Mouse (Mus musculus) limb, embryonic 15.5 days (tissue): ENCODE results near the gene Gpr152. TPM values are rescaled to one million over a fixed set of nuclear protein-coding genes. Genes with fewer than 3 reads are reported as not detected.
A peak's percentile ranks its signal among the peaks of the same experiment; 100 is the strongest.
"Not testable (repeated sequence)": the region's sequence is repeated elsewhere in the genome, so short reads cannot be mapped to it uniquely, and the experiment has no call there.

ENCODE experiments used
- ATAC-seq: fragments of 200-750 bp; cut with Nextera tagmentation; 2 replicates; pipeline ENCODE4 v1.8.0; 2017; ENCODE audit warnings: low read depth, moderate TSS enrichment; ENCODE audit not compliant: insufficient number of reproducible peaks, low FRiP score, low TSS enrichment
- H3K27ac ChIP-seq: fragments of 300-500 bp; sonication (generic); 2 replicates; pipeline ENCODE4 v1.5.1; 2015; ENCODE audit warnings: moderate library complexity, mild to moderate bottlenecking, inconsistent platforms
- H3K27me3 ChIP-seq: fragments of 300-500 bp; sonication (generic); 2 replicates; pipeline ENCODE4 v1.6.1; 2015; ENCODE audit warnings: inconsistent platforms
- H3K36me3 ChIP-seq: fragments of 300-500 bp; sonication (generic); 2 replicates; pipeline ENCODE4 v1.6.1; 2015; ENCODE audit warnings: inconsistent platforms
- H3K4me1 ChIP-seq: fragments of 300-500 bp; sonication (generic); 2 replicates; pipeline ENCODE4 v1.6.1; 2015; ENCODE audit warnings: inconsistent platforms
- H3K4me2 ChIP-seq: fragments of 300-500 bp; sonication (generic); 2 replicates; pipeline ENCODE4 v1.6.1; 2015; ENCODE audit warnings: mild to moderate bottlenecking, inconsistent platforms
- H3K4me3 ChIP-seq: fragments of 300-500 bp; sonication (generic); 2 replicates; pipeline ENCODE4 v1.5.1; 2015; ENCODE audit warnings: mild to moderate bottlenecking, inconsistent platforms
- H3K9ac ChIP-seq: fragments of 300-500 bp; sonication (generic); 2 replicates; pipeline ENCODE4 v1.6.1; 2015; ENCODE audit warnings: inconsistent platforms
- H3K9me3 ChIP-seq: fragments of 300-500 bp; sonication (generic); 2 replicates; pipeline ENCODE4 v1.6.1; 2016; ENCODE audit warnings: inconsistent platforms
- WGBS: fragments of 180-500 bp; shearing (Covaris S2); methylation state at CpG from one replicate; pipeline ENCODE4 v1.1.7; 2015; 5-methylcytosine and 5-hydroxymethylcytosine counted together
- polyA plus RNA-seq: library from polyadenylated mRNA; unstranded; fragments of >200 nt; fragmentation: Nextera tagmentation; extraction: Ambion mirVana; gene quantifications from 2 replicates; pipeline ENCODE4 v1.2.1, GENCODE M21; 2015

The Gpr152 gene
- polyA plus RNA-seq, 1 experiment from 2014 or later, result not detected

DNA sequence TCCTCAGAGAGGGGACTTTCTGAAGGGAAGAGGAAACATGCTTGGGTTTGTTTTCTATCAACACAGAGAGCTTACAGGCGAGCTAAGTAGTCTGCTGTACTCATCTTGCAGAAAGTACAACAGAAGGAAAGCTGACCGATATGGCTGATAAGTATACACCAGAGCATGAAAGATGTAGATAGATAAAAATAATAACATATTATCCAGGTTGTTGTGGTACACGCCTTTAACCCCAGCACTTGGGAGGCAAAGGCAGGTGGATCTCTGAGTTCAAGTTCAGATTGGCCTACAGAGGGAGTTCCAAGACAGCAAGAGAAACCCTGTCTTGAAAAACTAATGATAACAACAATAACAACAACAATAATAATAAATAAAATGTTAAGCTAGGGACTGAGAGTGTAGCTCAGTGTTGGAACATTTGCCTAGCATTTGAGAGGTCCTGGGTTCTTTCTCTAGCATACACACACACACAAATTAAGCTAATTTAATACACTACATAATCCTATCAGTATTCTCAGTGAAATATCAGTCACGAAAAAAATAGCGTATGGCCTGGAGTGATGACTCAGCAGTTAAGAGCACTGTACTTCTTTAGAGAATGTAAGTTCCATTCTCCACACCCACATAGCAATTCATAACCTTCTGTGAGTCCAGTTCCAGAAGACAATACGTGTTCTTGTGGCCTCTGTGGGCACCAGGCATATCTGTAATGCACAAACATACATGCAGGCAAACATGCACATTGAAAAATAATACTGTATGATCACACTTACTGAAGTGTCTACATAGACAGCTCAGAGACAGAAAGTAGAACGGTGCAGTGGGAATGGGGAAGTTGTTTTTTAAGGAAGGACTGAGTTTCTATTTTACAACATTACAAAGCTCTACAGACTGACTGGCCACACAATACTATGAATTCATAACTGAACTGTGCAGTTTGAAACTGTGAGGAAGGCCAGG, 16.9 kb upstream of the Gpr152 start:
- WGBS, result 84% methylated on average over 7 of the region's 7 CpGs
- ATAC-seq, result no peak
- peaks cover 23% of the 10 kb centered on the region for H3K4me1 ChIP-seq
- no peaks in the 10 kb centered on the region for H3K27me3 ChIP-seq
- H3K4me2 ChIP-seq, result no peak overlapping the region
- H3K36me3 ChIP-seq, result peaks cover 7% of the 10 kb centered on the region
- no peak overlapping the region for H3K27ac ChIP-seq
- H3K9me3 ChIP-seq, result no peaks in the 10 kb centered on the region
- no peak overlapping the region for H3K9ac ChIP-seq
- H3K4me3 ChIP-seq, result no peak overlapping the region

DNA sequence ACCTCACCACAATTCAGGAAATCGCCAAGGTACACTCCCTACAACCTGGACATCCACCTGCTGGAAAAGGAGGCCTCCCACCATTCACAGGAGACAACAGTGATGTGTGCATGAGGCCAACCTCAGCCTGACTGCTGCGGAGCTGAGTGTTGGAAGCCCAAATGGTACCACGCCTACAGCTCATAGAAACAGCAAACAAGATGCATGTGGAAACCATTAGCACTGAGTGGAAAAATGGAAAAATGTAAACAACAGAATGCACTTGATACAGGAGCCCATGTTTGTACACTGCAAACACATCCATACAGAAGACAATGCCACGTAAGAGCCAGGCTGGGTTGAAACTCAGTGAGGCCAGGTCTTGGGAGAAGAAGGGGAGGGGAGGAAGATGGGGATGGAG, 15.2 kb upstream of the Gpr152 start:
- no peak for ATAC-seq
- Histone ChIP-seq H3K4me1 (peaks cover 24% of the 10 kb centered on the region), H3K9me3 (no peaks in the 10 kb centered on the region), H3K27me3 (no peaks in the 10 kb centered on the region), H3K27ac (0 out of 2 replicates have a peak overlapping the region, but pooled peaks have one; percentile 73), H3K36me3 (peaks cover 18% of the 10 kb centered on the region), H3K4me3 (no peak overlapping the region), H3K4me2 (no peak overlapping the region), H3K9ac (no peak overlapping the region)
- WGBS, result 75% methylated on average over 4 of the region's 4 CpGs

- Histone ChIP-seq H3K27ac (peak overlapping the region; percentile 73), H3K4me1 (peaks cover 21% of the 10 kb centered on the region), H3K4me2 (peak overlapping the region; percentile 66), H3K36me3 (peaks cover 26% of the 10 kb centered on the region), H3K4me3 (peak overlapping the region; percentile 81)
- 5% methylated on average over 4 of the region's 4 CpGs for WGBS
- H3K9ac ChIP-seq, H3K27me3 ChIP-seq, H3K9me3 ChIP-seq: not testable (repeated sequence)
- peak; percentile 38 for ATAC-seq
Measured at GRCm38 (mm10) chr19:4125268-4125667, 14.3 kb upstream of the Gpr152 start.

DNA sequence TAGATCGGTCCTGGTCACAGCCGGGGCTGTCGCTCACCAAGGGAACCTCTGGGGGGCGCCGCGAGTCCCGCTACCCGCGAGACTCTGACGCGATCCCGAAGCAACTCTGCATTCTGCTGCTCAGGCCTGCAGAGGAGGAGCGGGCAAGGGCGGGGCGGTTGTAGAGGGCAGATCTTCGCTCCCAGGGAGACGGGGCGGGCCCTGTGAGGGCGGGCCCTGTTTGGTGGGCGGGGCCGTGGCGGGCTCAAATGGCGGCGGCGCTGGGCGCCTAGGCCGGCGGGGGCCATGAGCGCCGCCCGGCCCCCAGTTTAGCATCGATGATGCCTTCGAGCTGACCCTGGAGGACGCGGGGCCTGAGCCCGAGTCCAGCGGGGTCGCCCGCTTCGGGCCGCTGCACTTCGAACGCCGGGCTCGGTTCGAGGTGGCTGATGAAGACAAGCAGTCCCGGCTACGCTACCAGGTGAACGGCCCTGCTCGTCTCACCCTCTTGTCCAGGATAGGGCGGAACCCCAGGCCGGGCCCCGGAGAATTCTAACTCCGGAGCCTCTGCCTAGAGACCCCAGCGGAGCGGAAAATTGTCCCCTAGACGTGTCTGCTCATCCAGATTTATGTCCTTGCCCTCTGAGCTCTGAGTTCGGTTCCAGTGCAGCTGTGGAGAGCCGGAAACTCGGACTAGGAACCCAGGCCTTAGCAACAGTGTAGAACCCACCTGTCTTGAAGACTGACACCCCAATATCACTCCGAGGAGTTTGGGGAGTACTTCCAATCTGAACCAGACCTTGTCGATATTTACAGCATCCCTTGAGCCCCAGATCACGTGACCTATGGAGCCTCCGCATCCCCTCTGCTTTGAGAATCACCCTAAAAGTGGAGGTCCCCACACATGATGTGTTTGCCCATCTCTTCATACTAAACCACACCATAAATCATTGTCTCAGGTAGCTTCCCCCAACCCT, 13.6 kb upstream of the Gpr152 start, which contains the start of gene Aip:
Aip (minus strand) TSS at position 118 of the 956 bp plus-strand sequence.
- peak within 1 kb of the TSS; percentile 66 for H3K4me2 ChIP-seq
- ATAC-seq, result peak; percentile 95
- H3K27me3 ChIP-seq, result no peaks in the 10 kb centered on the region
- WGBS, result under 1% methylated on average over 62 of the region's 64 CpGs
- peak within 1 kb of the TSS; percentile 81 for H3K4me3 ChIP-seq
- H3K9ac ChIP-seq, result peak within 1 kb of the TSS; percentile 79
- peak within 1 kb of the TSS; percentile 75 for H3K27ac ChIP-seq
- H3K36me3 ChIP-seq, result peaks cover 31% of the 10 kb centered on the region
- peaks cover 13% of the 10 kb centered on the region for H3K4me1 ChIP-seq
- no peaks in the 10 kb centered on the region for H3K9me3 ChIP-seq

DNA sequence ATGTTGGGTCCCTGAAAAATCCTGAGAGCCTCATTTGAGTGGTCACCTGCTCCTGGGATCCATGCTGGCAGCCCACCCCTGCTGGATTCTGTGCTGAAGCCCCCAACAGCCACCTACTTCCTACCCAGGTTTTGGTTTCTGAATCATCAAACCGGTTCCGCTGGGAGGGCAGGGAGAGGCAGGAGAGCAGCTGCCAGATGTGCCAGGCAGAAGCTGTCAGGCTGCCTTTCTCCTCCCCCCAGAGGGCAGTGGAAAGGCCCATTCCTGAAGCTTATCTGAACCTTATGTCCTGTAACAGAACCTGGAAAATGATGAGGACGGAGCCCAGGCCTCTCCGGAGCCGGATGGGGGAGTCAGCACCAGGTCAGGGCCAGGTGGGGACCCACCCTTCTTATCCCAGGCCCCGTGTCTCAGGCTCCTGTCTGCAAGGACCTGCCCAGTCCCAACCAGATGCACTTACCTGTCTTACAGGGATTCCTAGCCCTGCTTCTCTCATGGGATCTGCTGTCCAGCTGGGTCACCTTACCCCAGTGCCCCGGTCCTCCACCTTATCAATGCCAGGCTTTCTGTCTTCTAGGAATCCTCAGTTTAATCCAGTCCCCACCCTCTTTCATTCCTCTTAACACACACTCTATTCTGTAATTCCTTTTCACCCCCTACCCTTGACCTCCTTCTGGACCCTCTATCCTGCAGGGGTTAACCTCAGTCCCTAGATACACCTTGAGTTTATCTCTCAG, 12.7 kb upstream of the Gpr152 start:
- ATAC-seq, result no peak
- Histone ChIP-seq H3K4me2 (peak overlapping the region; percentile 66), H3K27me3 (no peaks in the 10 kb centered on the region), H3K36me3 (peaks cover 40% of the 10 kb centered on the region), H3K4me1 (peaks cover 13% of the 10 kb centered on the region), H3K9me3 (no peaks in the 10 kb centered on the region), H3K27ac (peak overlapping the region; percentile 75; the same call in 1 of the 2 replicates), H3K4me3 (peak overlapping the region; percentile 81), H3K9ac (peak overlapping the region; percentile 79)
- WGBS, result 36% methylated on average over 7 of the region's 7 CpGs

DNA sequence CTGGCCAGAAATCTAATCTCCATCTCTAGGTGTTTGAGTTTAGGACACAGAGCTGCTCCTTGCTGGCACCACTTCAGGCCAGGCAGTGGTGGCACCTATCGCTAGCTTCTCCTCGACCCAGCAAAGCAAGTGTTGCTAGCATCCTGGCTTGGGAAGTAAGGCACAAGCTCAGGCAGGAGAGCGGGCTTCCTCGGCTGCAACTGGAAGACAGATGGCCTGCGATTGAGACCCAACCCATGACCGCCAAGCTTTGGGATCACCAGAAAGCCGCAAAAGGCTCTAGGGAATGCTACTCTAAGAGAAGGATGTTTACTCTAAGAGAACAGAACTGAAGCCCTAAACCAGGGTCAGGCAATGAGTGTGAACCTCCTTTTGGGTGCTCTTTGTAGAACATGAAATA, 10.1 kb upstream of the Gpr152 start:
- H3K27ac ChIP-seq, result no peak overlapping the region
- peaks cover 56% of the 10 kb centered on the region for H3K36me3 ChIP-seq
- H3K4me1 ChIP-seq, result peaks cover 13% of the 10 kb centered on the region
- no peak for ATAC-seq
- no peak overlapping the region for H3K9ac ChIP-seq
- no peaks in the 10 kb centered on the region for H3K27me3 ChIP-seq
- H3K9me3 ChIP-seq, result no peaks in the 10 kb centered on the region
- WGBS, result 90% methylated on average over 7 of the region's 7 CpGs
- H3K4me3 ChIP-seq, result no peak overlapping the region
- no peak overlapping the region for H3K4me2 ChIP-seq

DNA sequence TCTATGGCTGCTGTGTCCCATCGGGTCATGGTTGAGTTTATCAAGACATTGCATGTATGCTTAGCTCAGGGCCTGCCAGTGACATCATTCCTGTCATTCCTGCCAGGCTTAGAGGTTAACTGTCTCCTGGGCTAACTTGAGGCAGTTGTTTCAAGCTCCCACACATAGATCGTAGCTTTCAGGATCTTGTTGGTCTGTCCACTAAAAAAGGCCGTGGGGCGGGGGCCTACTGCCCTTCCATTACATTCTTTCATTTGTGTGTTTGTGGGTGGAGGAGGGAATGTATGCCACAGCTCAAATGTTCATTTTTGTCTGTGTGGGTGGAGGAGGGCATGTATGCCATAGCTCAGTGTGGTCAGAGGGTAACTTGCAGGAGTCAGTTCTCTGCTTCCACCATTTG, 9.5 kb upstream of the Gpr152 start:
- H3K27ac ChIP-seq, result no peak overlapping the region
- 86% methylated on average over 4 of the region's 4 CpGs for WGBS
- H3K4me1 ChIP-seq, result peaks cover 13% of the 10 kb centered on the region
- no peaks in the 10 kb centered on the region for H3K27me3 ChIP-seq
- no peak overlapping the region for H3K4me2 ChIP-seq
- no peak overlapping the region for H3K4me3 ChIP-seq
- peaks cover 56% of the 10 kb centered on the region for H3K36me3 ChIP-seq
- ATAC-seq, result no peak
- H3K9ac ChIP-seq, result no peak overlapping the region
- no peaks in the 10 kb centered on the region for H3K9me3 ChIP-seq

GRCm38 (mm10) chr19:4131075-4131474, 8.5 kb upstream of the Gpr152 start:
- Histone ChIP-seq H3K4me2 (no peak overlapping the region), H3K9ac (no peak overlapping the region), H3K27me3 (no peaks in the 10 kb centered on the region), H3K4me1 (peaks cover 13% of the 10 kb centered on the region), H3K27ac (no peak overlapping the region), H3K4me3 (no peak overlapping the region), H3K9me3 (no peaks in the 10 kb centered on the region), H3K36me3 (peaks cover 56% of the 10 kb centered on the region)
- no peak for ATAC-seq
- WGBS, result 86% methylated on average over 5 of the region's 5 CpGs

- Histone ChIP-seq H3K4me3 (no peak overlapping the region), H3K9me3 (no peaks in the 10 kb centered on the region), H3K4me1 (peaks cover 9% of the 10 kb centered on the region), H3K36me3 (peaks cover 56% of the 10 kb centered on the region), H3K27me3 (no peaks in the 10 kb centered on the region), H3K27ac (no peak overlapping the region), H3K4me2 (no peak overlapping the region), H3K9ac (no peak overlapping the region)
- no peak for ATAC-seq
- 88% methylated on average over 2 of the region's 2 CpGs for WGBS
Measured at GRCm38 (mm10) chr19:4131768-4132167, 7.8 kb upstream of the Gpr152 start.

DNA sequence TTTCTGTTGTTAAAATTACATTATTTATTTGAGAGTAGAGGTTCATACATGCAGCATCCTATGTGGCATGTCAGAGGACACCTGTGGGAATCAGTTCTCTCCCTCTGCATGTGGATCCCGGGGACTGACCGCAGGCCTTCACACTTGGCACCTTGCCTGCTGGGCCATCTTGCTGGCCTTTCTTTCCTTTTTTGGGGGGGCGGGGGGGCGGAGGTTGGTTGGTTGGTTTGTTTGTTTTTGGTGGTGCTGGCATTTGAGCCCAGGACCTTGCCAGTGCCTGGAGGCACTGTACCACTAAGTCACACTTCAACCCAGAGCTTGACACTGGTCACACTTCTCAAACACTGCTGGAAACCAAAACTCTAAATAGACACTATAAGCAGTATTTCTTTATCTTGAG, 5.2 kb upstream of the Gpr152 start:
- 83% methylated on average over 4 of the region's 4 CpGs for WGBS
- Histone ChIP-seq H3K36me3 (peaks cover 38% of the 10 kb centered on the region), H3K27me3 (no peaks in the 10 kb centered on the region), H3K9ac (no peak overlapping the region), H3K9me3 (no peaks in the 10 kb centered on the region), H3K4me1 (no peaks in the 10 kb centered on the region), H3K4me2 (no peak overlapping the region), H3K27ac (no peak overlapping the region), H3K4me3 (no peak overlapping the region)
- no peak for ATAC-seq

- H3K36me3 ChIP-seq, result peaks cover 30% of the 10 kb centered on the region
- not testable (repeated sequence) for H3K27ac ChIP-seq, H3K4me1 ChIP-seq, ATAC-seq, H3K9ac ChIP-seq, H3K4me2 ChIP-seq, H3K9me3 ChIP-seq, H3K4me3 ChIP-seq, H3K27me3 ChIP-seq
- WGBS, result 76% methylated on average over 6 of the region's 6 CpGs
Measured at GRCm38 (mm10) chr19:4135229-4135962, 4.2 kb upstream of the Gpr152 start.
